Mouse (Mus musculus): ENCODE measurements around the gene Tram1l1.
A peak's percentile ranks its signal among the peaks of the same experiment; 100 is the strongest.

DNA sequence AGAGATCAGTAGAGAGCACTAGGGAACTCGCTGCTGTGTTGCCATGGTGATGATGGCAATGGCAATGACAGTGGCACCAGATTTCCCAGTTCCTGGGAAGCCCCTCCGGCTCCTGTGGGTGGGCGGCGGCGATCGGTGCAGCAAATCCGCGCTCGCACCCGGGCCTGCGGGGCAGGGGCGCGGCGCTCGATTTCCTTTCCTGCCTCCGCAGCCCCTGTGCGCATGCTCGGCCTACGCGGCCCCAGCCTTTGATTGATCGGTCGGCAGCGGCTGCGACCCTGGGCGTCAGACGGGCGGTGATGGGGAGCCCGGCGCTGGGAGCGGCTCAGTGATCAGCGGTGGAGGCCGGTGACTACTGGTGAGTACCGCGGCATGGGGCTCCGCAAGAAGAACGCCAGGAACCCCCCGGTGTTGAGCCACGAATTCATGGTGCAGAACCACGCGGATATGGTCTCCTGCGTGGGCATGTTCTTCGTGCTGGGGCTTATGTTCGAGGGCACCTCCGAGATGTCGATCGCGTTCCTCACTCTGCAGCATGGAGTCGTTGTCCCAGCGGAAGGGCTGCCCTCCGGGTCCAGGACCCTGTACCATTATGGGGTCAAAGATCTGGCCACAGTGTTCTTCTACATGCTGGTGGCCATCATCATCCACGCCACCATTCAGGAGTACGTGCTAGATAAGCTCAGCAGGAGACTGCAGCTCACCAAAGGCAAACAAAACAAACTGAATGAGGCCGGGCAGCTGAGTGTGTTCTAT lies at the start of gene Tram1l1:
- TF ChIP-seq CTCF (IDR thresholded peaks at IDR 0.05; ENCODE audit: control insufficient read depth, insufficient read depth, insufficient replicate concordance, low read depth, low read length) = no peak
- TF ChIP-seq POLR2A (IDR thresholded peaks at IDR 0.05; ENCODE audit: control insufficient read depth, low read depth, low read length) = 0 out of 2 replicates have a peak, but pooled peaks have one; percentile 26

Data from testis, adult 2 months (tissue).